Mouse (Mus musculus): Measurements from ENCODE around the gene 1700001O22Rik. TPM values are rescaled to one million over a fixed set of nuclear protein-coding genes. Genes with fewer than 3 reads are reported as not detected.

The 1700001O22Rik gene
- polyA plus RNA-seq, 1 experiment from 2014 or later = 4.0 TPM

GRCm38 (mm10) chr2:30823385-30824153 is 20.1 kb upstream of the 1700001O22Rik start:
- H3K4me1 ChIP-seq (replicated peaks; ENCODE audit: control insufficient read depth, insufficient read depth, low read length) = peaks cover 8% of the 10 kb centered on the region
- H3K4me3 ChIP-seq (ENCODE audit: low read depth, low read length) = no peak overlapping the region
- WGBS = 78% methylated on average over 13 of the region's 13 CpGs
- H3K9ac ChIP-seq (ENCODE audit: low read depth, low read length) = no peak overlapping the region
- no peaks in the 10 kb centered on the region for H3K27me3 ChIP-seq (ENCODE audit: control insufficient read depth, insufficient read depth, low read length)
- DNase-seq (ENCODE audit: low spot score) (no peak), ATAC-seq (ENCODE audit: low FRiP score) (no peak)
- no peak overlapping the region for H3K4me2 ChIP-seq (replicated peaks; ENCODE audit: low read depth, low read length)
- H3K27ac ChIP-seq (ENCODE audit: low read depth, low read length) = no peak overlapping the region
- no peaks in the 10 kb centered on the region for H3K9me3 ChIP-seq (ENCODE audit: control insufficient read depth, low read length)
- H3K36me3 ChIP-seq (ENCODE audit: control insufficient read depth, insufficient read depth, low read length) = peaks cover 15% of the 10 kb centered on the region

GRCm38 (mm10) chr2:30822460-30822859 is 19.0 kb upstream of the 1700001O22Rik start:
- Histone ChIP-seq H3K27me3 (ENCODE audit: control insufficient read depth, insufficient read depth, low read length) (no peaks in the 10 kb centered on the region), H3K36me3 (ENCODE audit: control insufficient read depth, insufficient read depth, low read length) (peaks cover 15% of the 10 kb centered on the region), H3K4me3 (ENCODE audit: low read depth, low read length) (no peak overlapping the region), H3K4me2 (replicated peaks; ENCODE audit: low read depth, low read length) (no peak overlapping the region), H3K9me3 (ENCODE audit: control insufficient read depth, low read length) (no peaks in the 10 kb centered on the region), H3K27ac (ENCODE audit: low read depth, low read length) (no peak overlapping the region), H3K4me1 (replicated peaks; ENCODE audit: control insufficient read depth, insufficient read depth, low read length) (peaks cover 8% of the 10 kb centered on the region), H3K9ac (ENCODE audit: low read depth, low read length) (no peak overlapping the region)
- DNase-seq (ENCODE audit: low spot score) = no peak
- ATAC-seq (ENCODE audit: low FRiP score) = no peak
- WGBS = 93% methylated on average over 8 of the region's 8 CpGs

DNA sequence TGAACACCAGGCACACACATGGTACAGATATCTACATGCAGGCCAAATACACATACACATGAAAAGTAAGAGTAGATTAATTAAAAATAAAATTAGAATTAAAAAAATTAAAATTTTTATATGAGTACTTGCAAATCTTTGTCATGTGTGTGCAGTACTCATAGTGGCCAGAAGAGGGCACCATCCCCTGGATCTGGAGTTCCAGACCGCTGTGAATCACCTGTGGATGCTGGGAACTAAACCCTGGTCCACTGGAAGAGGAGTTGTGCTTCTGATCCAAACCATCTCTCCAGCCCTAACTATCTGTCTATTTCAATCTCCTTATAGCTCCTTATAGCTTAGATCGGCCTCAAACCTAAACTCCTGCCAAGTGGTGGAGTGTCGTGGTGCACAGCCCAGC is 17.6 kb upstream of the 1700001O22Rik start:
- Histone ChIP-seq H3K4me1 (replicated peaks; ENCODE audit: control insufficient read depth, insufficient read depth, low read length) (no peaks in the 10 kb centered on the region), H3K4me3 (ENCODE audit: low read depth, low read length) (no peak overlapping the region), H3K9ac (ENCODE audit: low read depth, low read length) (no peak overlapping the region), H3K27me3 (ENCODE audit: control insufficient read depth, insufficient read depth, low read length) (no peaks in the 10 kb centered on the region), H3K9me3 (ENCODE audit: control insufficient read depth, low read length) (no peaks in the 10 kb centered on the region), H3K36me3 (ENCODE audit: control insufficient read depth, insufficient read depth, low read length) (peaks cover 15% of the 10 kb centered on the region), H3K4me2 (replicated peaks; ENCODE audit: low read depth, low read length) (no peak overlapping the region), H3K27ac (ENCODE audit: low read depth, low read length) (no peak overlapping the region)
- DNase-seq (ENCODE audit: low spot score) = no peak
- 96% methylated on average over 3 of the region's 3 CpGs for WGBS
- ATAC-seq (ENCODE audit: low FRiP score) = no peak

DNA sequence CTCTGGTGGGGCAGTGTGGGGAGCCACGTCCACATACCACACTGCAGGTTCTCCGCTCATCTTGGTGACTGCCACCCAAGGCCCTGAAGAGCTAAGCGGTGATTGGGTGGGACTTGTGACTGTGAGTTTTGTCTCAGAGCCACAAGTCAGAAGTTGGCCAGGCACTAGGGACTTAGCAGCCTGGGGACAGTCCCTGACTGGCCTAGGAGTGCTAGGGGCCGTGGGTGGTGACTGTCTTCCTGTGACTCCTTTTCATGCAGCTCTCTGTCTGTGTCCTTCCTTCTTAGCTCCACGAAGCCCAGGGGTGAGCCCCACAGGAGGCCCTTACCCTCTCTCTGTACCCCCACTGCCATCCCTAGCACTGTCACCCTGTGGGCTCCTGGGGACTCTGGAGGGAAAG is 16.4 kb upstream of the 1700001O22Rik start:
- no peak for ATAC-seq (ENCODE audit: low FRiP score)
- H3K4me3 ChIP-seq (ENCODE audit: low read depth, low read length) = no peak overlapping the region
- DNase-seq (ENCODE audit: low spot score) = no peak
- H3K4me2 ChIP-seq (replicated peaks; ENCODE audit: low read depth, low read length) = no peak overlapping the region
- no peaks in the 10 kb centered on the region for H3K9me3 ChIP-seq (ENCODE audit: control insufficient read depth, low read length)
- no peaks in the 10 kb centered on the region for H3K4me1 ChIP-seq (replicated peaks; ENCODE audit: control insufficient read depth, insufficient read depth, low read length)
- 91% methylated on average over 5 of the region's 5 CpGs for WGBS
- H3K9ac ChIP-seq (ENCODE audit: low read depth, low read length) = no peak overlapping the region
- no peaks in the 10 kb centered on the region for H3K27me3 ChIP-seq (ENCODE audit: control insufficient read depth, insufficient read depth, low read length)
- no peak overlapping the region for H3K27ac ChIP-seq (ENCODE audit: low read depth, low read length)
- peaks cover 18% of the 10 kb centered on the region for H3K36me3 ChIP-seq (ENCODE audit: control insufficient read depth, insufficient read depth, low read length)

GRCm38 (mm10) chr2:30816383-30816782 is 12.9 kb upstream of the 1700001O22Rik start:
- peaks cover 13% of the 10 kb centered on the region for H3K36me3 ChIP-seq (ENCODE audit: control insufficient read depth, insufficient read depth, low read length)
- 90% methylated on average over 1 of the region's 1 CpGs for WGBS
- no peaks in the 10 kb centered on the region for H3K9me3 ChIP-seq (ENCODE audit: control insufficient read depth, low read length)
- no peak for DNase-seq (ENCODE audit: low spot score)
- no peaks in the 10 kb centered on the region for H3K4me1 ChIP-seq (replicated peaks; ENCODE audit: control insufficient read depth, insufficient read depth, low read length)
- no peak overlapping the region for H3K27ac ChIP-seq (ENCODE audit: low read depth, low read length)
- ATAC-seq (ENCODE audit: low FRiP score) = no peak
- H3K4me3 ChIP-seq (ENCODE audit: low read depth, low read length) = no peak overlapping the region
- no peak overlapping the region for H3K4me2 ChIP-seq (replicated peaks; ENCODE audit: low read depth, low read length)
- H3K9ac ChIP-seq (ENCODE audit: low read depth, low read length) = no peak overlapping the region
- no peaks in the 10 kb centered on the region for H3K27me3 ChIP-seq (ENCODE audit: control insufficient read depth, insufficient read depth, low read length)

- H3K4me3 ChIP-seq (ENCODE audit: low read depth, low read length) = no peak overlapping the region
- H3K36me3 ChIP-seq (ENCODE audit: control insufficient read depth, insufficient read depth, low read length) = peaks cover 2% of the 10 kb centered on the region; the same call in 1 of the 2 replicates
- H3K9ac ChIP-seq (ENCODE audit: low read depth, low read length) = no peak overlapping the region
- no peaks in the 10 kb centered on the region for H3K9me3 ChIP-seq (ENCODE audit: control insufficient read depth, low read length)
- peaks cover 4% of the 10 kb centered on the region for H3K4me1 ChIP-seq (replicated peaks; ENCODE audit: control insufficient read depth, insufficient read depth, low read length)
- no peak for DNase-seq (ENCODE audit: low spot score)
- no peak overlapping the region for H3K27ac ChIP-seq (ENCODE audit: low read depth, low read length)
- no peak overlapping the region for H3K4me2 ChIP-seq (replicated peaks; ENCODE audit: low read depth, low read length)
- 92% methylated on average over 7 of the region's 7 CpGs for WGBS
- H3K27me3 ChIP-seq (ENCODE audit: control insufficient read depth, insufficient read depth, low read length) = no peaks in the 10 kb centered on the region
- ATAC-seq (ENCODE audit: low FRiP score) = no peak
Measured at GRCm38 (mm10) chr2:30810573-30810972, 7.1 kb upstream of the 1700001O22Rik start.

DNA sequence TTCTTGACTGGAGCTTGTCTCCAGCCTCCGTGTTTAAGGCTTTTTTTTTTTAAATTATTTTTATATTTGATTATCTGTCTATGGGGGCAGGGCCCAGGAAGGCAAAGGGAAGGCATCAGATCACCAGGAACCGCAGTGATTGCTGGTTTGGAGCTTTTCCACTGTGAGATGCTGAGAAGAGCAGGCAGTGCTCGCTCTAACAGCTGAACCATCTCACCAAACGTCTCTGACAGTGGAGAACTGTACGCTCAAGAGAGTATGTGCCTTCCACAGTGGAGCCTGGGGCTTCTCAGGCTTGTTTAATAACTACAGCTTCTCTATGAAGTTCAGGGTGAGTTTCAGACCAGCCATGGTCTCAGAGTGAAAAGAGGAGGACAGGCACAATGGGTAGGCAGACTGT is 6.0 kb upstream of the 1700001O22Rik start:
- H3K4me3 ChIP-seq (ENCODE audit: low read depth, low read length) = no peak overlapping the region
- ATAC-seq (ENCODE audit: low FRiP score) (no peak), DNase-seq (ENCODE audit: low spot score) (no peak)
- peaks cover 2% of the 10 kb centered on the region; the same call in 1 of the 2 replicates for H3K36me3 ChIP-seq (ENCODE audit: control insufficient read depth, insufficient read depth, low read length)
- 88% methylated on average over 5 of the region's 5 CpGs for WGBS
- no peaks in the 10 kb centered on the region for H3K9me3 ChIP-seq (ENCODE audit: control insufficient read depth, low read length)
- peaks cover 4% of the 10 kb centered on the region for H3K4me1 ChIP-seq (replicated peaks; ENCODE audit: control insufficient read depth, insufficient read depth, low read length)
- H3K9ac ChIP-seq (ENCODE audit: low read depth, low read length) = no peak overlapping the region
- H3K27ac ChIP-seq (ENCODE audit: low read depth, low read length) = no peak overlapping the region
- H3K4me2 ChIP-seq (replicated peaks; ENCODE audit: low read depth, low read length) = peak overlapping the region; percentile 32; the same call in 1 of the 2 replicates
- no peaks in the 10 kb centered on the region for H3K27me3 ChIP-seq (ENCODE audit: control insufficient read depth, insufficient read depth, low read length)

DNA sequence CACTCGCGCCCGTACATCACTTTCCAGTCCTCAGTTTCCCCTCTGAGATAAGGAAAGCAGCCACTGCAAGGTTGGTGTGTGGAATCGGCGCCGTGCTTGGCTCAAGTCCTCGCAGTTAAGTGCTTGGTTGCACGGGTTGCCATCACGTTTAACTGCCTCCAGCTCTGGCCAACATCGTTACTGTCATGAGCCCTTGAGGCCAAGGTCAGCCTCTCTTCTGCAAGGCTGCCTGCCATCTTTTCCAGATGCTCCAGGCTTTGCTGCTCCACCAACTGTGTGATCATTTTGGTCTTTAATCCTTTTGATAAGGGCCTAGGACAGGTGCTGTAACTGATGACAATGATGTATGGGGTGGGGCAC is 4.8 kb upstream of the 1700001O22Rik start:
- Histone ChIP-seq H3K27ac (ENCODE audit: low read depth, low read length) (peak overlapping the region; percentile 85; the same call in 1 of the 2 replicates), H3K27me3 (ENCODE audit: control insufficient read depth, insufficient read depth, low read length) (0 out of 2 replicates have a peak, but pooled peaks cover 3% of the 10 kb centered on the region), H3K9me3 (ENCODE audit: control insufficient read depth, low read length) (no peaks in the 10 kb centered on the region), H3K4me3 (ENCODE audit: low read depth, low read length) (peak overlapping the region; percentile 85), H3K36me3 (ENCODE audit: control insufficient read depth, insufficient read depth, low read length) (no peaks in the 10 kb centered on the region), H3K4me2 (replicated peaks; ENCODE audit: low read depth, low read length) (peak overlapping the region; percentile 94), H3K9ac (ENCODE audit: low read depth, low read length) (peak overlapping the region; percentile 91), H3K4me1 (replicated peaks; ENCODE audit: control insufficient read depth, insufficient read depth, low read length) (peaks cover 4% of the 10 kb centered on the region)
- no peak for DNase-seq (ENCODE audit: low spot score)
- ATAC-seq (ENCODE audit: low FRiP score) = no peak; the same call in 1 of the 2 replicates
- WGBS = 7% methylated on average over 10 of the region's 10 CpGs
